Mouse (Mus musculus) left cerebral cortex, postnatal 10 days (tissue): ENCODE data around the gene Arih2. TPM values are rescaled to one million over a fixed set of nuclear protein-coding genes. Genes with fewer than 3 reads are reported as not detected.
A peak's percentile ranks its signal among the peaks of the same experiment; 100 is the strongest.

Experiments
- DNase-seq, 2 experiments: peaks; one replicate each; pipeline ENCODE4 v3.0.0; 2021 to 2022; ENCODE audit warnings: low spot score in 2 of 2, mixed read lengths in 1 of 2; ENCODE audit errors: extremely low spot score in 1 of 2
- intact Hi-C: fragments of 180-260 bp; cut with DNase I; formaldehyde crosslinking; loops from one replicate; pipeline ENCODE4 v1.15.1; 2025
- total RNA-seq, 2 experiments: library from RNA; stranded (reverse); gene quantifications; 2 replicates each; pipeline ENCODE4 v1.2.3; 2021

The Arih2 gene
- total RNA-seq, result 10 to 100 TPM; 46.7 to 48.8 TPM

GRCm38 (mm10) chr9:108648611-108649560, at the start of gene Arih2:
Gene Arih2, minus strand, starts transcription at chr9:108649386.
- DNase-seq, result peak; percentile 90 to 95
- intact Hi-C loops, result no loop called here

GRCm38 (mm10) chr9:108694533-108694932, 45.3 kb upstream of the Arih2 start:
- intact Hi-C loops, result no loop called here
- DNase-seq, result no peak

GRCm38 (mm10) chr9:108693946-108694345, 44.8 kb upstream of the Arih2 start:
- DNase-seq, result no peak
- intact Hi-C loops, result no loop called here

- DNase-seq, result peak; percentile 67 to 71
- intact Hi-C loops, result no loop called here
Measured at GRCm38 (mm10) chr9:108692226-108693041, 43.2 kb upstream of the Arih2 start.

- intact Hi-C loops, result no loop called here
- peak; percentile 68 to 93 for DNase-seq
Measured at GRCm38 (mm10) chr9:108691846-108692225, 42.6 kb upstream of the Arih2 start.

GRCm38 (mm10) chr9:108691371-108691770, 42.2 kb upstream of the Arih2 start:
- intact Hi-C loops, result no loop called here
- no peak for DNase-seq

GRCm38 (mm10) chr9:108690914-108691313, 41.7 kb upstream of the Arih2 start:
- intact Hi-C loops, result no loop called here

GRCm38 (mm10) chr9:108689993-108690392, 40.8 kb upstream of the Arih2 start:
- intact Hi-C loops, result no loop called here
- DNase-seq, result no peak

More at GRCm38 (mm10) chr9:108690914-108691313, 41.7 kb upstream of the Arih2 start:
- DNase-seq, result no peak

GRCm38 (mm10) chr9:108689106-108689505, 39.9 kb upstream of the Arih2 start, which contains the start of gene Prkar2a:
Gene Prkar2a, plus strand, starts transcription at chr9:108689314.
- no peak for DNase-seq
- intact Hi-C loops, result no loop called here

- intact Hi-C loops, result no loop called here
- DNase-seq, result no peak
Measured at GRCm38 (mm10) chr9:108688451-108688850, 39.3 kb upstream of the Arih2 start.

GRCm38 (mm10) chr9:108687686-108688085, 38.5 kb upstream of the Arih2 start:
- no peak for DNase-seq
- intact Hi-C loops, result no loop called here

- intact Hi-C loops, result no loop called here
Measured at GRCm38 (mm10) chr9:108687181-108687580, 38.0 kb upstream of the Arih2 start.

GRCm38 (mm10) chr9:108686475-108686887, 37.3 kb upstream of the Arih2 start:
- DNase-seq, result no peak
- intact Hi-C loops, result no loop called here

More at GRCm38 (mm10) chr9:108687181-108687580, 38.0 kb upstream of the Arih2 start:
- no peak for DNase-seq

GRCm38 (mm10) chr9:108680026-108680425, 30.8 kb upstream of the Arih2 start:
- no peak for DNase-seq
- intact Hi-C loops, result no loop called here

- intact Hi-C loops, result no loop called here
- DNase-seq, result no peak
Measured at GRCm38 (mm10) chr9:108673151-108673550, 24.0 kb upstream of the Arih2 start.

- peak in 1 of 2 experiments; percentile 29 for DNase-seq
- intact Hi-C loops, result no loop called here
Measured at GRCm38 (mm10) chr9:108669875-108670274, 20.7 kb upstream of the Arih2 start.

GRCm38 (mm10) chr9:108662660-108663059, 13.5 kb upstream of the Arih2 start:
- intact Hi-C loops, result no loop called here

GRCm38 (mm10) chr9:108661677-108662612, 12.8 kb upstream of the Arih2 start, which contains the start of gene Slc25a20:
Gene Slc25a20, plus strand, starts transcription at chr9:108662088.
- DNase-seq, result peak; percentile 32 to 92
- intact Hi-C loops, result no loop called here

More at GRCm38 (mm10) chr9:108662660-108663059, 13.5 kb upstream of the Arih2 start:
- no peak for DNase-seq
